Mouse (Mus musculus) cortical plate, adult 2 months (tissue): Measurements from ENCODE around the gene Ogfr.

Experiments
- CTCF ChIP-seq: fragments of 200-500 bp; IDR thresholded peaks from 2 replicates; pipeline ENCODE4 v1.5.1; 2011; ENCODE audit warnings: mild to moderate bottlenecking, control low read depth, low read length; ENCODE audit not compliant: insufficient read depth; ENCODE audit errors: extremely low read depth
- POLR2A ChIP-seq: fragments of 200-500 bp; IDR thresholded peaks from 2 replicates; pipeline ENCODE4 v1.6.1; 2011; ENCODE audit warnings: mild to moderate bottlenecking, low read length, control low read depth; ENCODE audit not compliant: insufficient read depth; ENCODE audit errors: extremely low read depth

DNA sequence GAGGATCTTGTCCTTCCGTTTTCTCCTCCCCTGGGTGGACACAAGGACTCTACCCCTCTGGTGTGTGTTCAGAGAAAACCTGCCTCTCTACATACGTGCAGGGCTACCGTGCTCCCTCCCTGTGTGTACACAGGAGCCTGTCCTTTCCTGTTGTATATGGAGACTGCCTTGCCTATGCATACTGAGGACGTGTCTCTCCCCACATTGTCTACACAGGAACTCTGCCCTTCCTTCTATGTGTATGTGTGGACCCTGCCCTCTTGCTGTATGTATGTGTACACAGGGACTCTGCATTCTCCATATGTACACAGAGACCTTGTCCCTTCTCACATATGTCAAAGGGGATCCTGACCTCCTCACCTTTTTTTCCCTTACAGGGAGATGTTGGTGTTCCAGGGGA is 21.2 kb downstream of the Ogfr start:
- no peak for TF ChIP-seq CTCF
- TF ChIP-seq POLR2A: no peak
